Mouse (Mus musculus) MEL (cell line): ENCODE results near the gene Disp1. TPM values are rescaled to one million over a fixed set of nuclear protein-coding genes. Genes with fewer than 3 reads are reported as not detected.

Experiments
- DNase-seq: peaks from one replicate; pipeline ENCODE4 v3.0.0; 2011; ENCODE audit warnings: low read depth, low spot score
- H3K27ac ChIP-seq: 2 replicates; pipeline ENCODE4 v1.5.1; 2012; ENCODE audit warnings: low read depth, mild to moderate bottlenecking, control low read depth, low read length, moderate library complexity; ENCODE audit not compliant: control insufficient read depth
- H3K27me3 ChIP-seq, 2 experiments: fragments of 150-350 bp in 1 of 2; sonication (generic) in 1 of 2; 2 replicates each; pipeline ENCODE4 v1.6.1; 2012; ENCODE audit warnings: low read length in 2 of 2, mild to moderate bottlenecking in 2 of 2, improper control_type of control experiment in 1 of 2, moderate library complexity in 1 of 2; ENCODE audit not compliant: insufficient read depth in 2 of 2, control insufficient read depth in 1 of 2
- H3K36me3 ChIP-seq, 2 experiments: 2 replicates each; pipeline ENCODE4 v1.6.1; 2012 to 2014; ENCODE audit warnings: low read length in 2 of 2, improper control_type of control experiment in 1 of 2, inconsistent platforms in 1 of 2, mild to moderate bottlenecking in 1 of 2; ENCODE audit not compliant: insufficient read depth in 2 of 2, control insufficient read depth in 1 of 2
- H3K4me1 ChIP-seq, 2 experiments: fragments of 150-350 bp in 1 of 2; sonication (generic) in 1 of 2; 2 replicates each; pipeline ENCODE4 v1.6.1; 2012; ENCODE audit warnings: low read length in 2 of 2, improper control_type of control experiment in 1 of 2, mild to moderate bottlenecking in 1 of 2; ENCODE audit not compliant: insufficient read depth in 2 of 2, control insufficient read depth in 1 of 2
- H3K4me3 ChIP-seq, 2 experiments: fragments of 150-350 bp in 1 of 2; sonication (generic) in 1 of 2; 2 replicates each; pipeline ENCODE4 v1.5.1; 2012; ENCODE audit warnings: low read depth in 2 of 2, low read length in 2 of 2, mild to moderate bottlenecking in 2 of 2, moderate library complexity in 2 of 2, control low read depth in 1 of 2, improper control_type of control experiment in 1 of 2; ENCODE audit not compliant: control insufficient read depth in 1 of 2, insufficient read depth in 1 of 2
- H3K79me2 ChIP-seq: 2 replicates; pipeline ENCODE4 v1.6.1; 2012; ENCODE audit warnings: mild to moderate bottlenecking, low read length, moderate library complexity; ENCODE audit not compliant: control insufficient read depth, poor library complexity, insufficient read depth
- H3K9ac ChIP-seq: 2 replicates; pipeline ENCODE4 v1.6.1; 2012; ENCODE audit warnings: low read depth, mild to moderate bottlenecking, control low read depth, low read length, moderate library complexity; ENCODE audit not compliant: control insufficient read depth, poor library complexity, severe bottlenecking
- H3K9me3 ChIP-seq: fragments of 150-350 bp; sonication (generic); replicated peaks from 2 replicates; pipeline ENCODE4 v1.6.1; 2012; ENCODE audit warnings: mild to moderate bottlenecking, low read length, improper control_type of control experiment, moderate library complexity; ENCODE audit not compliant: insufficient read depth
- EP300 ChIP-seq, 2 experiments: IDR thresholded peaks; 2 replicates each; pipeline ENCODE4 v1.6.1; 2011; ENCODE audit warnings: improper control_type of control experiment in 2 of 2, low read length in 2 of 2, low read depth in 1 of 2, mild to moderate bottlenecking in 1 of 2
- GATA1 ChIP-seq: IDR thresholded peaks from 2 replicates; pipeline ENCODE4 v1.6.1; 2011; ENCODE audit warnings: low read depth, low read length, improper control_type of control experiment
- KAT2A ChIP-seq: conservative IDR thresholded peaks from 2 replicates; pipeline ENCODE4 v1.6.1; 2012; ENCODE audit warnings: low read depth, low read length, improper control_type of control experiment, inconsistent platforms
- MAZ ChIP-seq: IDR thresholded peaks from 2 replicates; pipeline ENCODE4 v1.6.1; 2012; ENCODE audit warnings: low read depth, mild to moderate bottlenecking, inconsistent platforms, low read length, improper control_type of control experiment
- MYB ChIP-seq: IDR thresholded peaks from 2 replicates; pipeline ENCODE4 v1.6.1; 2011; ENCODE audit warnings: mild to moderate bottlenecking, low read depth, low read length, improper control_type of control experiment
- NELFE ChIP-seq: IDR thresholded peaks from 2 replicates; pipeline ENCODE4 v1.6.1; 2011; ENCODE audit warnings: low read depth, low read length, improper control_type of control experiment
- POLR2A ChIP-seq, 2 experiments: IDR thresholded peaks; 2 replicates each; pipeline ENCODE4 v1.6.1; 2011 to 2012; ENCODE audit warnings: low read length in 2 of 2, mild to moderate bottlenecking in 2 of 2, control low read depth in 1 of 2, improper control_type of control experiment in 1 of 2, low read depth in 1 of 2, moderate library complexity in 1 of 2; ENCODE audit not compliant: control insufficient read depth in 1 of 2, insufficient read depth in 1 of 2, poor library complexity in 1 of 2
- POLR2AphosphoS2 ChIP-seq: IDR thresholded peaks from 2 replicates; pipeline ENCODE4 v1.6.1; 2011; ENCODE audit warnings: low read length, improper control_type of control experiment
- RAD21 ChIP-seq: IDR thresholded peaks from 2 replicates; pipeline ENCODE4 v1.6.1; 2011; ENCODE audit warnings: mild to moderate bottlenecking, low read depth, low read length, improper control_type of control experiment
- SMC3 ChIP-seq: IDR thresholded peaks from 2 replicates; pipeline ENCODE4 v1.6.1; 2011; ENCODE audit warnings: low read depth, low read length, improper control_type of control experiment
- TAL1 ChIP-seq: IDR thresholded peaks from 2 replicates; pipeline ENCODE4 v1.6.1; 2012; ENCODE audit warnings: mild to moderate bottlenecking, inconsistent platforms, low read length, moderate library complexity, mixed read lengths
- USF2 ChIP-seq, 2 experiments: IDR thresholded peaks; 2 replicates each; pipeline ENCODE4 v1.6.1; 2011 to 2012; ENCODE audit warnings: improper control_type of control experiment in 2 of 2, low read length in 2 of 2, borderline replicate concordance in 1 of 2, inconsistent platforms in 1 of 2, low read depth in 1 of 2, mild to moderate bottlenecking in 1 of 2; ENCODE audit not compliant: insufficient read depth in 1 of 2
- ZC3H11A ChIP-seq: IDR thresholded peaks from 2 replicates; pipeline ENCODE4 v1.6.1; 2012; ENCODE audit warnings: low read depth, mild to moderate bottlenecking, inconsistent platforms, low read length, improper control_type of control experiment
- ZKSCAN1 ChIP-seq: IDR thresholded peaks from 2 replicates; pipeline ENCODE4 v1.6.1; 2012; ENCODE audit warnings: low read depth, mild to moderate bottlenecking, inconsistent platforms, low read length, improper control_type of control experiment, moderate library complexity
- ZNF384 ChIP-seq: IDR thresholded peaks from 2 replicates; pipeline ENCODE4 v1.6.1; 2012; ENCODE audit warnings: low read depth, mild to moderate bottlenecking, inconsistent platforms, low read length, improper control_type of control experiment
- polyA plus RNA-seq, 2 experiments: library from polyadenylated mRNA; stranded (reverse) in 1 of 2; unstranded in 1 of 2; fragments of >175 nt in 1 of 2; fragments of >200 nt in 1 of 2; gene quantifications; 2 replicates each; pipeline versions ENCODE4 v1.2.1 to v1.2.4; 2012; ENCODE audit warnings: low replicate concordance in 2 of 2, low read depth in 1 of 2; ENCODE audit not compliant: insufficient read length in 2 of 2, insufficient read depth in 1 of 2, missing spikeins in 1 of 2
- total RNA-seq: library from RNA; depleted of rRNA; stranded (reverse); fragments of 300-350 nt; gene quantifications from 2 replicates; pipeline ENCODE4 v1.2.3, GENCODE M21; 2012

Disp1 gene
- total and polyA plus RNA-seq, 3 experiments: 6.3 to 9.9 TPM; not detected in 1

DNA sequence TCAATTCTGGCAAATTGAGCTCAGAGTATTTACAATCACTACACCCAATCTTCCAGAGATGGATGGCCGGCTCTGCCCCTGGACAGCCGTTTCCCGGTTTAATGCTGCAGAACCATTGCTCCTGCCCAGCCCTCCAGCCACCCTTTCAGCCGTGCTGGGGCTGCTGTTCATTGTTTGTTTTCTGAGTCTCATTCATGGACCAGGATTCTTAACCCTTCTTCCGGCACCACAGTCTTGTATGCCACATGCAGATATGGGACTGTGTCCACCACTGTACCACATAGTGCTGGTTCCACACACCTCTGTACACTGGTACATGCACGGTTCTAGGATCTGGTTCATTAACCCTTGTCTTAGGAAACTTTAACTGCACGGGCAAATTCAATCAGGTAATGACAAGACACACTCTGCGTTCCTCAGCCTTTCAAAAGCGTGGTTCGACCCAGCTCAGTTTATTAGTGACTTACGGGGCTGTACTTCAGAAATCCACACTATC is 12.4 kb upstream of the Disp1 start:
- no peaks in the 10 kb centered on the region for H3K9me3 ChIP-seq
- no peak for TF ChIP-seq RAD21
- no peak for TF ChIP-seq ZC3H11A
- no peak for TF ChIP-seq ZKSCAN1
- TF ChIP-seq MAZ: no peak
- TF ChIP-seq ZNF384: no peak
- no peak for TF ChIP-seq MYB
- no peak overlapping the region for H3K27ac ChIP-seq
- no peaks in the 10 kb centered on the region for H3K79me2 ChIP-seq
- no peaks in the 10 kb centered on the region for H3K36me3 ChIP-seq
- no peak for DNase-seq
- no peak overlapping the region for H3K4me3 ChIP-seq
- H3K27me3 ChIP-seq: no peaks in the 10 kb centered on the region
- H3K4me1 ChIP-seq: peaks cover 0 to 2% of the 10 kb centered on the region in 2 experiments; a peak in 1 of 4 replicates
- no peak overlapping the region for H3K9ac ChIP-seq

DNA sequence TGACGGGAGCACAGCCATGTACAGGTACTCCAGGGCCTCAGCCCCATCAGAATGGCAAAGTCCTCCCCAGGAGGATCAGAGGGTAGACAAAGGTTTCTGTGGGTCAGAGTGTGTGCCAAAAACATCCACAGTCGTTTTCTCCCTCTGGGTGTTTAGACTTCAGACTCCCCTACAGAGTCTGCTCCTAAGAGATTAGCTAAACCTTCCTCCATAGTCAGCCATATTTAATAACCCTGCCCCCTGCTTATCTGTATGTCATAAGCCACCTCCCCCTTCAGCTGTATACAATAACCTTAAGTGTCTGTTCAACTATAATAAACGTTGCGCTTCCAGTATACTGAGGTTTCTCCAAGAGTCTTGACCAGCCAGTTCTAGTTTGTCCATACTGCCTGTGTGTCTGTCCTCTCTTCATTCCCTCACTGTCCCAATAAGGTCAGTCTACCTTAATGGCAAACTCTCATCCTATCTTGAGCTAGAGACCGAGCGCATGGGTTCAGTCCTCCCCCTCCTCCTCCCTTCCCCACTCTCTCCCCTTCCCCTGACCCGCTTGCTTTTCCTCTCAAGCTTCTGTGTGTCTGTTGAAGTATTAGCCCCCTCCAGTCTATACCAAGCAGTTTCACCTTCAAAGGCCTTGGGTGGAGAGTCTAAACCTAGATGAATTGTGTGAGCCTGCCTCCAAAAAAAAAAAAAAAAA is 11.8 kb upstream of the Disp1 start:
- no peaks in the 10 kb centered on the region for H3K36me3 ChIP-seq
- peak; percentile 58 for DNase-seq
- H3K4me1 ChIP-seq: peaks cover 0 to 2% of the 10 kb centered on the region in 2 experiments; a peak in 1 of 4 replicates
- TF ChIP-seq GATA1 (peak; percentile 41), SMC3 (no peak), TAL1 (peak; percentile 28; the same call in 1 of the 2 replicates), KAT2A (no peak), EP300 (IDR thresholded peaks at IDR 0.05; ENCODE audit: low read depth in 1 of 2, low read length in 2 of 2) (peak in 1 of 2 experiments; percentile 28; a peak in 1 of 4 replicates)
- H3K9me3 ChIP-seq: no peaks in the 10 kb centered on the region
- H3K79me2 ChIP-seq: no peaks in the 10 kb centered on the region
- H3K27ac ChIP-seq: no peak overlapping the region
- H3K9ac ChIP-seq: no peak overlapping the region
- no peak overlapping the region for H3K4me3 ChIP-seq
- H3K27me3 ChIP-seq: no peaks in the 10 kb centered on the region

DNA sequence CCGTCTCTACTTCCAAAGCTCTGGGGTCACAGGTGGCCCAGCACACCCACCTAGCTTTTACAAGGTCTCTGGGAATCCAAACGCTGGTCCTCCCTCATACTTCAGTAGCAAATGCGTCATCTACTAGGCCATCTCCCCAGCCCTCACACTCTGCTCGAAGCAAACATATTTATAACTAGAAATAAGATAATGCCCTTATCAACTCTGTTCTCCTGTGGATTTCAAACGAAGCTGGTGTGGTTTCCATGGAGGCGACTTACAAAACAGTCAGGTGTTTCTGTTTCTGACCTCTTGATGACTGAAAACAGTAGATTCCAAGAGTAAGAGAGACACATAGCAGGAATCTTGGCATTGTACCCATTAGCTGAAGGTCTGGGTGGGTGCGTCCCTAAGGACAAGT is 6.1 kb upstream of the Disp1 start:
- Histone ChIP-seq H3K36me3 (peaks cover 0 to 2% of the 10 kb centered on the region in 2 experiments; a peak in 1 of 4 replicates), H3K27me3 (no peaks in the 10 kb centered on the region), H3K79me2 (no peaks in the 10 kb centered on the region), H3K9me3 (no peaks in the 10 kb centered on the region), H3K9ac (no peak overlapping the region), H3K4me1 (peaks cover 0 to 2% of the 10 kb centered on the region in 2 experiments; a peak in 1 of 4 replicates), H3K4me3 (no peak overlapping the region), H3K27ac (no peak overlapping the region)
- peak; percentile 36 for DNase-seq
- TF ChIP-seq USF2 (IDR thresholded peaks at IDR 0.05; ENCODE audit: borderline replicate concordance in 1 of 2, insufficient read depth in 1 of 2, low read depth in 1 of 2, low read length in 2 of 2) (no peak), NELFE (no peak), EP300 (IDR thresholded peaks at IDR 0.05; ENCODE audit: low read depth in 1 of 2, low read length in 2 of 2) (peak in 1 of 2 experiments; percentile 25; a peak in 1 of 4 replicates), GATA1 (0 out of 2 replicates have a peak, but pooled peaks have one; percentile 24), POLR2AphosphoS2 (no peak), ZNF384 (peak; percentile 92), ZKSCAN1 (no peak), POLR2A (IDR thresholded peaks at IDR 0.05; ENCODE audit: control insufficient read depth in 1 of 2, insufficient read depth in 1 of 2, low read depth in 1 of 2, low read length in 2 of 2, poor library complexity in 1 of 2) (no peak), MAZ (no peak)
